8 mouse cellular contexts compared by ENCODE assay signal in the genomic region with DNA sequence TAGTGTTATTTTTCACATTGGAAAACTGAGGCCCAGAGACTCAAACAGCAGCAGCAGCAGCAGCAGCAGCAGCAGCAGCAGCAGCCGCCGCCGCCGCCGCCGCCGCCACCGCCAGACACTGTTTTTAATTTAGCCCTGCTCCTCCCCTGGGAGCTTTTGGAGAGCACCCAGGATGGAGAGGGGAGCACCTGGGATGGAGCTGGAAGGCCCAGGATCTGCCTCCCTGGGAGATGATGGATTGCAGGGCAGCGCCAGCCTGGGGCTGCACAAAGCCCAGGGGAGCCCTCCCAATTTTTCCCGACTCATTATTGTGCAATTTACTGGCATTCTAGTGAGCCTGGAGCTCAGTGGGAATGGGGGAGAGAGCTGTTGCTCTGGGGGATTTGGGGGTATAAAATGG. TPM values are rescaled to one million over a fixed set of nuclear protein-coding genes. Genes with fewer than 3 reads are reported as not detected.
DNase-seq lines count a peak whose midpoint lies in the region; ATAC-seq and TF ChIP-seq lines count a peak whose summit lies in the region.

No protein-coding gene starts in this region.

- H3K4me2 ChIP-seq in forebrain, postnatal 0 days (ENCODE audit: low read depth), result peak overlapping the region; percentile 29
- peak overlapping the region; percentile 24 for H3K4me2 ChIP-seq in hindbrain, postnatal 0 days (ENCODE audit: low read depth, low read length)
- H3K4me2 ChIP-seq in midbrain, embryonic 14.5 days (ENCODE audit: low read length), result peak overlapping the region; percentile 39

- no peak for TF ChIP-seq CTCF in C2C12 (IDR thresholded peaks at IDR 0.05; ENCODE audit: control insufficient read depth, insufficient read depth, insufficient read length)
- no peak for TF ChIP-seq CTCF in forebrain, postnatal 0 days (IDR thresholded peaks at IDR 0.05; ENCODE audit: low read depth)
- TF ChIP-seq CTCF in hindbrain, postnatal 0 days (IDR thresholded peaks at IDR 0.05; ENCODE audit: low read depth), result no peak
- TF ChIP-seq CTCF in thymus, adult 2 months (IDR thresholded peaks at IDR 0.05; ENCODE audit: borderline replicate concordance, control insufficient read depth, extremely low read depth, insufficient read depth, low read length, poor library complexity), result no peak

- H3K27me3 ChIP-seq in C2C12 (ENCODE audit: control insufficient read depth, insufficient read depth, insufficient read length), result no peaks in the 10 kb centered on the region
- H3K27me3 ChIP-seq in forebrain, postnatal 0 days (ENCODE audit: insufficient read depth, low read length), result peaks cover 23% of the 10 kb centered on the region
- H3K27me3 ChIP-seq in hindbrain, postnatal 0 days (ENCODE audit: insufficient read depth, low read length), result no peaks in the 10 kb centered on the region
- peaks cover 19% of the 10 kb centered on the region; the same call in 1 of the 2 replicates for H3K27me3 ChIP-seq in midbrain, embryonic 14.5 days (ENCODE audit: control insufficient read depth, insufficient read depth, low read length)
- no peaks in the 10 kb centered on the region for H3K27me3 ChIP-seq in thymus, adult 2 months (ENCODE audit: control insufficient read depth, insufficient read depth, low read length)

- H3ac ChIP-seq in C2C12 (ENCODE audit: control insufficient read depth, insufficient read length, low read depth), result no peak overlapping the region

- H3K9me3 ChIP-seq in forebrain, postnatal 0 days (ENCODE audit: low read length), result no peaks in the 10 kb centered on the region
- no peaks in the 10 kb centered on the region for H3K9me3 ChIP-seq in hindbrain, postnatal 0 days (ENCODE audit: low read length)
- H3K9me3 ChIP-seq in midbrain, embryonic 14.5 days (ENCODE audit: control insufficient read depth, low read length), result no peaks in the 10 kb centered on the region

- no peak for ATAC-seq in forebrain, postnatal 0 days
- no peak for ATAC-seq in hindbrain, postnatal 0 days
- no peak for ATAC-seq in midbrain, embryonic 14.5 days (ENCODE audit: low FRiP score, low TSS enrichment)

- H3K4me1 ChIP-seq in forebrain, postnatal 0 days (ENCODE audit: insufficient read depth), result peaks cover 17% of the 10 kb centered on the region
- peaks cover 27% of the 10 kb centered on the region for H3K4me1 ChIP-seq in hindbrain, postnatal 0 days (ENCODE audit: insufficient read depth, low read length)
- H3K4me1 ChIP-seq in midbrain, embryonic 14.5 days (ENCODE audit: control insufficient read depth, insufficient read depth, low read length), result peaks cover 33% of the 10 kb centered on the region
- peaks cover 58% of the 10 kb centered on the region for H3K4me1 ChIP-seq in thymus, adult 2 months (replicated peaks; ENCODE audit: control insufficient read depth, insufficient read depth, low read length)

- peak; percentile 67 to 79 for DNase-seq in adrenal gland, adult (ENCODE audit: inconsistent age in 2 of 2, low spot score in 1 of 2)
- no peak for DNase-seq in adrenal gland, adult 8-10 months
- DNase-seq in forebrain, postnatal 0 days, result no peak
- peak; percentile 63 for DNase-seq in hindbrain, postnatal 0 days (ENCODE audit: low spot score)
- DNase-seq in midbrain, embryonic 14.5 days, result peak; percentile 76
- DNase-seq in thymus, adult 2 months, result no peak
- no peak for DNase-seq in urinary bladder, adult 2 months (ENCODE audit: low spot score)

- no peaks in the 10 kb centered on the region for H3K79me2 ChIP-seq in C2C12 (ENCODE audit: control insufficient read depth, insufficient read depth)

- H3K27ac ChIP-seq in forebrain, postnatal 0 days (ENCODE audit: low read depth, low read length), result no peak overlapping the region
- peak overlapping the region; percentile 45; the same call in 1 of the 2 replicates for H3K27ac ChIP-seq in hindbrain, postnatal 0 days
- peak overlapping the region; percentile 66 for H3K27ac ChIP-seq in midbrain, embryonic 14.5 days (replicated peaks; ENCODE audit: low read depth, low read length)
- no peak overlapping the region for H3K27ac ChIP-seq in thymus, adult 2 months (ENCODE audit: control insufficient read depth, insufficient read depth, low read length)

- no peak for TF ChIP-seq POLR2A in thymus, adult 2 months (IDR thresholded peaks at IDR 0.05; ENCODE audit: control insufficient read depth, extremely low read depth, insufficient read depth, low read length, poor library complexity)

- 0 out of 2 replicates have a peak overlapping the region, but pooled peaks have one; percentile 22 for H3K9ac ChIP-seq in forebrain, postnatal 0 days
- 0 out of 2 replicates have a peak overlapping the region, but pooled peaks have one; percentile 25 for H3K9ac ChIP-seq in hindbrain, postnatal 0 days (replicated peaks; ENCODE audit: low read length)
- H3K9ac ChIP-seq in midbrain, embryonic 14.5 days (replicated peaks; ENCODE audit: low read length), result peak overlapping the region; percentile 20; the same call in 1 of the 2 replicates

- no peaks in the 10 kb centered on the region for H3K79me3 ChIP-seq in C2C12 (ENCODE audit: low read depth)

- WGBS in forebrain, postnatal 0 days, result 5% methylated on average over 10 of the region's 10 CpGs
- WGBS in hindbrain, postnatal 0 days, result 4% methylated on average over 10 of the region's 10 CpGs
- WGBS in midbrain, embryonic 14.5 days, result under 1% methylated on average over 10 of the region's 10 CpGs
- 22% methylated on average over 10 of the region's 10 CpGs for WGBS in thymus, adult 2 months

- no peaks in the 10 kb centered on the region for H3K36me3 ChIP-seq in C2C12 (ENCODE audit: control insufficient read depth, insufficient read depth)
- no peaks in the 10 kb centered on the region for H3K36me3 ChIP-seq in forebrain, postnatal 0 days (ENCODE audit: insufficient read depth)
- H3K36me3 ChIP-seq in hindbrain, postnatal 0 days (ENCODE audit: insufficient read depth, low read length), result no peaks in the 10 kb centered on the region
- H3K36me3 ChIP-seq in midbrain, embryonic 14.5 days (ENCODE audit: control insufficient read depth, insufficient read depth, low read length), result no peaks in the 10 kb centered on the region
- H3K36me3 ChIP-seq in thymus, adult 2 months (ENCODE audit: control insufficient read depth, insufficient read depth, low read length), result no peaks in the 10 kb centered on the region

- no peak overlapping the region for H3K4me3 ChIP-seq in C2C12 (ENCODE audit: insufficient read depth, poor library complexity, severe bottlenecking)
- no peak overlapping the region for H3K4me3 ChIP-seq in forebrain, postnatal 0 days (ENCODE audit: low read depth, low read length)
- H3K4me3 ChIP-seq in hindbrain, postnatal 0 days (ENCODE audit: low read length), result no peak overlapping the region
- no peak overlapping the region for H3K4me3 ChIP-seq in midbrain, embryonic 14.5 days (replicated peaks; ENCODE audit: low read depth, low read length)
- H3K4me3 ChIP-seq in thymus, adult 2 months (ENCODE audit: control insufficient read depth, insufficient read depth, low read length), result no peak overlapping the region

RNA-seq across cellular contexts. Expression of a gene that starts 4.3 kb away (rescaled TPM):
- total RNA-seq in adrenal gland, adult 8-10 months (2022), result 100 to 1,000 TPM in 2 of 4 experiments, 10 to 100 TPM in 2; 32.2 to 138 (median 85.6) TPM
- 8.6 TPM for polyA plus RNA-seq in C2C12 (2012; fragmentation: generic; extraction: Trizol)
- total RNA-seq in forebrain, postnatal 0 days (2014; rRNA removed), result 8.7 and 14.1 TPM in 2 replicates
- 4.2 and 5.1 TPM in 2 replicates for polyA plus RNA-seq in forebrain, postnatal 0 days (2015; fragmentation: Nextera tagmentation; extraction: Ambion mirVana)
- total RNA-seq in hindbrain, postnatal 0 days (2014; rRNA removed), result 5.3 and 5.4 TPM in 2 replicates
- polyA plus RNA-seq in hindbrain, postnatal 0 days (2015; fragmentation: Nextera tagmentation; extraction: Ambion mirVana), result 6.2 and 6.6 TPM in 2 replicates
- polyA plus RNA-seq in midbrain, embryonic 14.5 days (2014; fragmentation: Nextera tagmentation; extraction: Ambion mirVana), result 3.2 and 3.5 TPM in 2 replicates
- polyA plus RNA-seq in thymus, adult 2 months (2012; rRNA removed), result 22.5 and 28.8 TPM in 2 replicates
- 38.1 and 47.5 TPM in 2 replicates for polyA plus RNA-seq in urinary bladder, adult 2 months (2012; rRNA removed)

RNA-seq across cellular contexts. Expression of a gene that starts 9.5 kb away (rescaled TPM):
- 1 to 10 TPM; 1.2 to 1.7 (median 1.3) TPM for total RNA-seq in adrenal gland, adult 8-10 months (2022)
- polyA plus RNA-seq in C2C12 (2012; fragmentation: generic; extraction: Trizol), result 0.25 TPM
- total RNA-seq in forebrain, postnatal 0 days (2014; rRNA removed), result 3.8 and 4.7 TPM in 2 replicates
- 1.4 TPM in 2 replicates for polyA plus RNA-seq in forebrain, postnatal 0 days (2015; fragmentation: Nextera tagmentation; extraction: Ambion mirVana)
- 4.2 and 4.3 TPM in 2 replicates for total RNA-seq in hindbrain, postnatal 0 days (2014; rRNA removed)
- polyA plus RNA-seq in hindbrain, postnatal 0 days (2015; fragmentation: Nextera tagmentation; extraction: Ambion mirVana), result 0.97 and 1.3 TPM in 2 replicates
- 0.74 and 1.1 TPM in 2 replicates for polyA plus RNA-seq in midbrain, embryonic 14.5 days (2014; fragmentation: Nextera tagmentation; extraction: Ambion mirVana)
- polyA plus RNA-seq in thymus, adult 2 months (2012; rRNA removed), result 2.8 and 3.3 TPM in 2 replicates
- polyA plus RNA-seq in urinary bladder, adult 2 months (2012; rRNA removed), result 2.2 and 2.3 TPM in 2 replicates

RNA-seq across cellular contexts. Expression of a gene that starts 22.2 kb away (rescaled TPM):
- total RNA-seq in adrenal gland, adult 8-10 months (2022), result 100 to 1,000 TPM in 2 of 4 experiments, 10 to 100 TPM in 2; 50.6 to 211 (median 117) TPM
- 7.1 TPM for polyA plus RNA-seq in C2C12 (2012; fragmentation: generic; extraction: Trizol)
- 20.5 and 25.6 TPM in 2 replicates for total RNA-seq in forebrain, postnatal 0 days (2014; rRNA removed)
- 21.0 and 30.5 TPM in 2 replicates for polyA plus RNA-seq in forebrain, postnatal 0 days (2015; fragmentation: Nextera tagmentation; extraction: Ambion mirVana)
- total RNA-seq in hindbrain, postnatal 0 days (2014; rRNA removed), result 28.8 and 41.8 TPM in 2 replicates
- 43.7 and 45.5 TPM in 2 replicates for polyA plus RNA-seq in hindbrain, postnatal 0 days (2015; fragmentation: Nextera tagmentation; extraction: Ambion mirVana)
- 20.4 and 25.7 TPM in 2 replicates for polyA plus RNA-seq in midbrain, embryonic 14.5 days (2014; fragmentation: Nextera tagmentation; extraction: Ambion mirVana)
- 100 and 115 TPM in 2 replicates for polyA plus RNA-seq in thymus, adult 2 months (2012; rRNA removed)
- 67.4 and 93.4 TPM in 2 replicates for polyA plus RNA-seq in urinary bladder, adult 2 months (2012; rRNA removed)

RNA-seq across cellular contexts. Expression of a gene that starts 31.0 kb away (rescaled TPM):
- 10 to 100 TPM; 14.7 to 34.5 (median 26.5) TPM for total RNA-seq in adrenal gland, adult 8-10 months (2022)
- 20.8 TPM for polyA plus RNA-seq in C2C12 (2012; fragmentation: generic; extraction: Trizol)
- total RNA-seq in forebrain, postnatal 0 days (2014; rRNA removed), result 18.0 and 25.2 TPM in 2 replicates
- polyA plus RNA-seq in forebrain, postnatal 0 days (2015; fragmentation: Nextera tagmentation; extraction: Ambion mirVana), result 30.8 and 33.4 TPM in 2 replicates
- total RNA-seq in hindbrain, postnatal 0 days (2014; rRNA removed), result 22.4 and 31.5 TPM in 2 replicates
- polyA plus RNA-seq in hindbrain, postnatal 0 days (2015; fragmentation: Nextera tagmentation; extraction: Ambion mirVana), result 39.0 and 40.9 TPM in 2 replicates
- 47.7 and 58.1 TPM in 2 replicates for polyA plus RNA-seq in midbrain, embryonic 14.5 days (2014; fragmentation: Nextera tagmentation; extraction: Ambion mirVana)
- 81.9 and 84.7 TPM in 2 replicates for polyA plus RNA-seq in thymus, adult 2 months (2012; rRNA removed)
- polyA plus RNA-seq in urinary bladder, adult 2 months (2012; rRNA removed), result 21.3 and 21.5 TPM in 2 replicates

RNA-seq across cellular contexts. Expression of a gene that starts 31.7 kb away (rescaled TPM):
- total RNA-seq in adrenal gland, adult 8-10 months (2022), result 10 to 100 TPM; 24.6 to 58.2 (median 46.7) TPM
- 8.5 TPM for polyA plus RNA-seq in C2C12 (2012; fragmentation: generic; extraction: Trizol)
- total RNA-seq in forebrain, postnatal 0 days (2014; rRNA removed), result 45.9 and 63.6 TPM in 2 replicates
- 11.4 and 13.0 TPM in 2 replicates for polyA plus RNA-seq in forebrain, postnatal 0 days (2015; fragmentation: Nextera tagmentation; extraction: Ambion mirVana)
- total RNA-seq in hindbrain, postnatal 0 days (2014; rRNA removed), result 58.5 and 73.9 TPM in 2 replicates
- polyA plus RNA-seq in hindbrain, postnatal 0 days (2015; fragmentation: Nextera tagmentation; extraction: Ambion mirVana), result 17.7 and 18.6 TPM in 2 replicates
- polyA plus RNA-seq in midbrain, embryonic 14.5 days (2014; fragmentation: Nextera tagmentation; extraction: Ambion mirVana), result 8.9 and 16.8 TPM in 2 replicates
- 16.3 and 19.1 TPM in 2 replicates for polyA plus RNA-seq in thymus, adult 2 months (2012; rRNA removed)
- polyA plus RNA-seq in urinary bladder, adult 2 months (2012; rRNA removed), result 31.0 and 37.3 TPM in 2 replicates

Comparison
In these comparisons a context has a peak if more than half of its experiments do, and no peak if none do; other contexts are left out.
1. DNase-seq: peak in adrenal gland, adult (2 of 2), hindbrain, postnatal 0 days (single experiment) and midbrain, embryonic 14.5 days (single experiment); none in adrenal gland, adult 8-10 months (single experiment), forebrain, postnatal 0 days (single experiment), thymus, adult 2 months (single experiment) and urinary bladder, adult 2 months (single experiment).
2. H3K27ac ChIP-seq: peak in hindbrain, postnatal 0 days (single experiment) and midbrain, embryonic 14.5 days (single experiment); none in forebrain, postnatal 0 days (single experiment) and thymus, adult 2 months (single experiment).
3. Peak in every context shown above with its lines, with median percentiles within 50 percentile points of each other: H3K4me2 ChIP-seq and H3K9ac ChIP-seq.